Mouse (Mus musculus): ENCODE results near the gene Rasl10b. TPM values are rescaled to one million over a fixed set of nuclear protein-coding genes. Genes with fewer than 3 reads are reported as not detected.
A peak's percentile ranks its signal among the peaks of the same experiment; 100 is the strongest.

The Rasl10b gene
- polyA plus RNA-seq, 1 experiment from 2014 or later, result 3.6 TPM

GRCm38 (mm10) chr11:83432533-83432932 is 23.6 kb downstream of the Rasl10b start:
- Histone ChIP-seq H3K4me3 (replicated peaks) (no peak overlapping the region), H3K27ac (no peak overlapping the region), H3K4me1 (replicated peaks) (peaks cover 7% of the 10 kb centered on the region; the same call in 1 of the 2 replicates), H3K9ac (replicated peaks) (no peak overlapping the region), H3K9me3 (no peaks in the 10 kb centered on the region), H3K36me3 (no peaks in the 10 kb centered on the region), H3K27me3 (peaks cover 50% of the 10 kb centered on the region), H3K4me2 (no peak overlapping the region)
- 71% methylated on average over 2 of the region's 2 CpGs for WGBS
- ATAC-seq (ENCODE audit: insufficient number of reproducible peaks, insufficient read depth, low FRiP score, low TSS enrichment, low read depth), result no peak

DNA sequence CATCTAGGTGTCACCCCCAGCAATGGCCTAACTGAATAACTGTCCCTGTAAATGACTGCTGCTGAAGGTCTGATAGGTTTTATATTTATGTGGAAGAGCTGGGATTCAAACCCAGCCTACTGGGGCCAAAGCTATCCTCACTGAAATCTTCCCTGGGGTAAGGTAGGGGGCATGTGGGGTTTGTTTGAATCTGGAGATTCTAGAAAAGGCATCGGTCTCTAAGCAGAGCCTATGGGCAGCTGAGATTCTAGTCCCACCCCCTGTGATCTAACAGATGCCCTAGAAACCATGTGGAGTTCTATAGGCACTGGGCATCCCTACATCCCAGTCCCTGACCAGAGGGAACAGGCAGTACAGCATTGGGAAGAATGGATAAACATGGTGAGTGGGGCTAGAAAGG is 28.4 kb downstream of the Rasl10b start, which contains the start of gene 1700020L24Rik:
Gene 1700020L24Rik, plus strand, starts transcription at position 301 of the 400 bp plus-strand sequence.
- Histone ChIP-seq H3K27me3 (peaks cover 43% of the 10 kb centered on the region), H3K9me3 (no peaks in the 10 kb centered on the region), H3K9ac (replicated peaks) (no peak within 1 kb of the TSS), H3K4me3 (replicated peaks) (no peak within 1 kb of the TSS), H3K36me3 (no peaks in the 10 kb centered on the region), H3K4me1 (replicated peaks) (no peaks in the 10 kb centered on the region), H3K4me2 (no peak within 1 kb of the TSS), H3K27ac (no peak within 1 kb of the TSS)
- ATAC-seq (ENCODE audit: insufficient number of reproducible peaks, insufficient read depth, low FRiP score, low TSS enrichment, low read depth), result no peak
- 83% methylated on average over 1 of the region's 1 CpGs for WGBS

GRCm38 (mm10) chr11:83439426-83440060 is 30.6 kb downstream of the Rasl10b start:
- H3K9me3 ChIP-seq, result no peaks in the 10 kb centered on the region
- peak overlapping the region; percentile 66 for H3K9ac ChIP-seq (replicated peaks)
- peaks cover 11% of the 10 kb centered on the region for H3K4me1 ChIP-seq (replicated peaks)
- H3K27me3 ChIP-seq, result peaks cover 64% of the 10 kb centered on the region
- WGBS, result 28% methylated on average over 11 of the region's 11 CpGs
- no peak overlapping the region for H3K27ac ChIP-seq
- H3K4me2 ChIP-seq, result peak overlapping the region; percentile 88
- peak overlapping the region; percentile 57 for H3K4me3 ChIP-seq (replicated peaks)
- ATAC-seq (ENCODE audit: insufficient number of reproducible peaks, insufficient read depth, low FRiP score, low TSS enrichment, low read depth), result no peak
- no peaks in the 10 kb centered on the region for H3K36me3 ChIP-seq

DNA sequence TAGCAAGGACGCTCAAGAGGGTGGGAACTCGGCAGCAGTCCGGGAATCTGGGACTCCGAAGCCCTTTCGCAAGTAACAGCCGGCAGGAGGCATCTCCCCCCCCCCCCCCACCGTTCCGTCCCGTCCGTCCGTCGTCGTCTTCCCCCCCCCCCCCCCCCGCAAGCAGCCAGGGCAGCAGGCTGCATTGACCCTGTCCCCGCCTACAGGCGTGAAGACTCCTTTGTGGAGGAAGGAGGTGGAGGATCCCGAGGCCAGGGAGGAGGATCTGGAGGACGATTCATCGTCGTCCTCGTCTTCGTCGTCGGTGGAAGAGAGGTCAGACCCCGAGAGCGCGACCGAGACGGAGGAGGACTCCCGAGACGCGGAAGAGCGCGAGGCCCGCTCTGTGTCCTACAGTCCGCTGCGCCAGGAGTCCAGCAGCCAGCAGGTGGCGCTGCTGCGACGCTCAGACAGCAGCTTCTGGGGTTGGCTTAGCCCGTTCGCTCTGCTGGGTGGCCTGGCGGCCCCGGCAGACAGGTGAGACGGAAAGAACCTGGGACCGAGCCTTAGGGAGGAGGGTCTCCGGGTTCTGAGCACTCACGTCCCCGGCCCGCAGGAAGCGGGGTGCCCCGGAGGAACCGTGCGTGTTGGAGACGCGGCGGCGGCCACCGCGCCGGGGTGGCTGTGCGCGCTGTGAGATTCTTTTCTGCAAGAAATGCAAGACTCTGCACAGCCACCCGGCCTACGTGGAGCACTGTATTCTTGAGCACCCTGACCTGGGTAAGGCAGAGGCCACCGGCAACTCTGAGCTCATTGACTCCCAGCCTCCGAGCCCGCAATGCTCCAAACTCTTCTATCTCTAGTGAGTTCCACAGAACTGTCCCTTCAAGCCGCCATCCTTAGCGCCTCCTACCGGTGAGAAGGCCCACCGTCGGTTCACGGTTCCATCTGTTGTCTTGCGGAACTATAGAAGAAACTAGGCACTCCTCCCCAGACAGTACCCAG is 31.4 kb downstream of the Rasl10b start:
- peak; percentile 85 for ATAC-seq (ENCODE audit: insufficient number of reproducible peaks, insufficient read depth, low FRiP score, low TSS enrichment, low read depth)
- under 1% methylated on average over 69 of the region's 75 CpGs for WGBS
- peaks cover 68% of the 10 kb centered on the region for H3K27me3 ChIP-seq
- peaks cover 16% of the 10 kb centered on the region for H3K4me1 ChIP-seq (replicated peaks)
- no peak overlapping the region for H3K27ac ChIP-seq
- no peaks in the 10 kb centered on the region for H3K9me3 ChIP-seq
- H3K9ac ChIP-seq (replicated peaks), result peak overlapping the region; percentile 66
- H3K4me3 ChIP-seq (replicated peaks), result peak overlapping the region; percentile 57
- peak overlapping the region; percentile 88 for H3K4me2 ChIP-seq
- H3K36me3 ChIP-seq, result no peaks in the 10 kb centered on the region

GRCm38 (mm10) chr11:83441235-83441634 is 32.3 kb downstream of the Rasl10b start:
- H3K4me1 ChIP-seq (replicated peaks), result peaks cover 16% of the 10 kb centered on the region
- WGBS, result 50% methylated on average over 7 of the region's 7 CpGs
- ATAC-seq (ENCODE audit: insufficient number of reproducible peaks, insufficient read depth, low FRiP score, low TSS enrichment, low read depth), result no peak
- no peak overlapping the region for H3K27ac ChIP-seq
- H3K9me3 ChIP-seq, result no peaks in the 10 kb centered on the region
- peaks cover 71% of the 10 kb centered on the region for H3K27me3 ChIP-seq
- H3K4me2 ChIP-seq, result peak overlapping the region; percentile 88; the same call in 1 of the 2 replicates
- peak overlapping the region; percentile 57; the same call in 1 of the 2 replicates for H3K4me3 ChIP-seq (replicated peaks)
- no peak overlapping the region for H3K9ac ChIP-seq (replicated peaks)
- H3K36me3 ChIP-seq, result no peaks in the 10 kb centered on the region

DNA sequence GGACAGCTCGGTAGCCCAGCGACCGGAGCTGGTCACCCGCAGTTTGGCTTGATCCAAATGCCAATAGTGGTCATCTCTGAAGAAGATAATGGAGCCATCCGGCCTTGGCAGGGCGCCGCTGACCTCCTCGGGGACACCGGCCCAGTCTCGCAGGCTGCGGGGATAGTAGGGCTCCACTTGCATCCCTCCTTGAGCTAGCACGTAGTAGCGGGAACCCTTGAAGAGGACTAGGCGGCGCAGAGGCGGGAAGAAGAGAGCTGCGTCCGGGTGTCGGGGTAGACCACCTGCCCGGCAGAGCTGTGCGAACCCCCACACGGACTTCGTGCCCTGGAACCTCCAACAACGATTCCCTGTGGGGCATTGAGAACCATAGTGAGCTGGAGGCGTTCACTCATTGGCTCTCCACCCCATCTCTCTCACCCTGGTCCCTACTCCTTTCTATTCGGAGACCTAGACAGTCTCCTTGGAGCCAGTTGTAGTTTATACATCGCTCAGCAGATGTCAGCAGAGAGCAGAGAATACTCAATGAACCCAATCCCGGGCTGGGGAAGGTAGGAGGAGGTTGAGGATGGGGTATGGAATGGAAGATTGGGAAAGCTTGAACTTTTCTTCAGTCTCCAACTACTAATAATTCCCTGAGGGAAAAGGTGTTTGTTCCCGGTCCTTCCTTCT is 33.8 kb downstream of the Rasl10b start:
- Histone ChIP-seq H3K27ac (no peak overlapping the region), H3K9ac (replicated peaks) (0 out of 2 replicates have a peak overlapping the region, but pooled peaks have one; percentile 34), H3K4me3 (replicated peaks) (peak overlapping the region; percentile 19), H3K4me1 (replicated peaks) (peaks cover 20% of the 10 kb centered on the region), H3K27me3 (peaks cover 83% of the 10 kb centered on the region), H3K4me2 (peak overlapping the region; percentile 43), H3K9me3 (no peaks in the 10 kb centered on the region), H3K36me3 (no peaks in the 10 kb centered on the region)
- 15% methylated on average over 29 of the region's 29 CpGs for WGBS
- ATAC-seq (ENCODE audit: insufficient number of reproducible peaks, insufficient read depth, low FRiP score, low TSS enrichment, low read depth), result 0 out of 2 replicates have a peak, but pooled peaks have one; percentile 4

GRCm38 (mm10) chr11:83443824-83444223 is 34.9 kb downstream of the Rasl10b start:
- peaks cover 29% of the 10 kb centered on the region for H3K4me1 ChIP-seq (replicated peaks)
- H3K36me3 ChIP-seq, result no peaks in the 10 kb centered on the region
- no peak for ATAC-seq (ENCODE audit: insufficient number of reproducible peaks, insufficient read depth, low FRiP score, low TSS enrichment, low read depth)
- WGBS, result under 1% methylated on average over 7 of the region's 7 CpGs
- peaks cover 80% of the 10 kb centered on the region for H3K27me3 ChIP-seq
- H3K9me3 ChIP-seq, result no peaks in the 10 kb centered on the region
- no peak overlapping the region for H3K4me2 ChIP-seq
- H3K27ac ChIP-seq, result no peak overlapping the region
- H3K9ac ChIP-seq (replicated peaks), result no peak overlapping the region
- no peak overlapping the region for H3K4me3 ChIP-seq (replicated peaks)

GRCm38 (mm10) chr11:83445001-83445400 is 36.1 kb downstream of the Rasl10b start:
- H3K9ac ChIP-seq (replicated peaks), result no peak overlapping the region
- H3K4me3 ChIP-seq (replicated peaks), result peak overlapping the region; percentile 26
- H3K9me3 ChIP-seq, result no peaks in the 10 kb centered on the region
- 26% methylated on average over 19 of the region's 19 CpGs for WGBS
- H3K4me2 ChIP-seq, result peak overlapping the region; percentile 51
- no peaks in the 10 kb centered on the region for H3K36me3 ChIP-seq
- H3K4me1 ChIP-seq (replicated peaks), result peaks cover 37% of the 10 kb centered on the region
- ATAC-seq (ENCODE audit: insufficient number of reproducible peaks, insufficient read depth, low FRiP score, low TSS enrichment, low read depth), result no peak
- no peak overlapping the region for H3K27ac ChIP-seq
- H3K27me3 ChIP-seq, result peaks cover 76% of the 10 kb centered on the region

DNA sequence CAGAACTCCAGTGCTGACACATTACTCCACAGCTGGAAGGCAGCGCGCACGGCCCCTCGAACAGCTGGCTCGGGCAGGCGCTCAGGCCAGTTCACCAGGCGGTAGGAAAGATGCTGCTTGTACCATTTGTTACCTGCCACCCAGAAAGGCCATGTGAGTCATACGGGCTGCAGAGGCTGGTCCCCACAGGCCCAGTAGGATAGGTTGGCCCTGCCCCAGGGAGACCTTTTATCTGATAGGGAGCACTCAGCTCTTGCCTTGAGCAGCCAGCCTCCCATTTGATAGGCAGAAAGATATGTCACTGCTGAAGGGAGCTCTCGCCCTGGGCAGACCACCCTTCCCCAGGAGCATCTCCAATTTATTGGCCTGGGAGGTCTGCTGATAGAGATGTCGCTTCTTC is 38.7 kb downstream of the Rasl10b start:
- no peak for ATAC-seq (ENCODE audit: insufficient number of reproducible peaks, insufficient read depth, low FRiP score, low TSS enrichment, low read depth)
- H3K4me2 ChIP-seq, result no peak overlapping the region
- peaks cover 55% of the 10 kb centered on the region for H3K27me3 ChIP-seq
- H3K9ac ChIP-seq (replicated peaks), result no peak overlapping the region
- no peaks in the 10 kb centered on the region for H3K9me3 ChIP-seq
- H3K4me3 ChIP-seq (replicated peaks), result no peak overlapping the region
- H3K27ac ChIP-seq, result no peak overlapping the region
- peaks cover 35% of the 10 kb centered on the region for H3K4me1 ChIP-seq (replicated peaks)
- WGBS, result 56% methylated on average over 10 of the region's 10 CpGs
- H3K36me3 ChIP-seq, result no peaks in the 10 kb centered on the region

- no peaks in the 10 kb centered on the region for H3K9me3 ChIP-seq
- H3K9ac ChIP-seq (replicated peaks), result no peak overlapping the region
- H3K4me1 ChIP-seq (replicated peaks), result peaks cover 33% of the 10 kb centered on the region
- ATAC-seq (ENCODE audit: insufficient number of reproducible peaks, insufficient read depth, low FRiP score, low TSS enrichment, low read depth), result no peak; the same call in 1 of the 2 replicates
- WGBS, result 39% methylated on average over 16 of the region's 16 CpGs
- peaks cover 50% of the 10 kb centered on the region for H3K27me3 ChIP-seq
- H3K36me3 ChIP-seq, result no peaks in the 10 kb centered on the region
- no peak overlapping the region for H3K4me3 ChIP-seq (replicated peaks)
- no peak overlapping the region for H3K4me2 ChIP-seq
- H3K27ac ChIP-seq, result 0 out of 2 replicates have a peak overlapping the region, but pooled peaks have one; percentile 7
Observed at GRCm38 (mm10) chr11:83448021-83448926, 39.3 kb downstream of the Rasl10b start.
